Mouse (Mus musculus) bone marrow macrophage, adult 2 months (primary cell): ENCODE results near the gene Maml2.

Source experiments
- CTCF ChIP-seq: IDR thresholded peaks from 2 replicates; pipeline ENCODE4 v1.5.1; 2012; ENCODE audit warnings: low read depth, mild to moderate bottlenecking, low read length, moderate library complexity
- POLR2A ChIP-seq: IDR thresholded peaks from 2 replicates; pipeline ENCODE4 v1.6.1; 2012; ENCODE audit warnings: mild to moderate bottlenecking, low read depth, low read length, borderline replicate concordance

DNA sequence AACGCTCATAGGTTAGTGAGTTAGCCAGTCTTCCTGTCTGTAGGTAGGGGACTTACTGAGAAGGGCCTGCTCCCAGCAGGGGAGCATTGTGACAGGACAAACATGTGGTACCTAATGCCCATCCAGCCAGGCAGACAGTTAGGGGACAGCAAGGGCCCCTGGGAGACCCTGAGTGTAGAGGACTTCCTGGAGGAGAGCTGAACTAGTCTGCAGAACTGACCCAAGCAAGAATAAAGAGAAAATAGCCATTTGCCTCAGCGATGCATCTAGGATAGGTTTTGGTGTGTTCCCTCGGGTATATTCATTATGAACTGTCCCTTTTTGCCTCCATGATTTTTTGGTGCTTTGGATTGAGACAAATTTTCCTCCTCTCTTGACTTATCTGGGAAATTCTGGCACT is 199.3 kb downstream of the Maml2 start:
- TF ChIP-seq POLR2A: no peak
- no peak for TF ChIP-seq CTCF
